Mouse (Mus musculus): ENCODE data around the gene Sema4f. TPM values are rescaled to one million over a fixed set of nuclear protein-coding genes. Genes with fewer than 3 reads are reported as not detected.
A peak's percentile ranks its signal among the peaks of the same experiment; 100 is the strongest.

Sema4f gene
- total and polyA plus RNA-seq, 3 experiments: 0.11 TPM; not detected in 2

DNA sequence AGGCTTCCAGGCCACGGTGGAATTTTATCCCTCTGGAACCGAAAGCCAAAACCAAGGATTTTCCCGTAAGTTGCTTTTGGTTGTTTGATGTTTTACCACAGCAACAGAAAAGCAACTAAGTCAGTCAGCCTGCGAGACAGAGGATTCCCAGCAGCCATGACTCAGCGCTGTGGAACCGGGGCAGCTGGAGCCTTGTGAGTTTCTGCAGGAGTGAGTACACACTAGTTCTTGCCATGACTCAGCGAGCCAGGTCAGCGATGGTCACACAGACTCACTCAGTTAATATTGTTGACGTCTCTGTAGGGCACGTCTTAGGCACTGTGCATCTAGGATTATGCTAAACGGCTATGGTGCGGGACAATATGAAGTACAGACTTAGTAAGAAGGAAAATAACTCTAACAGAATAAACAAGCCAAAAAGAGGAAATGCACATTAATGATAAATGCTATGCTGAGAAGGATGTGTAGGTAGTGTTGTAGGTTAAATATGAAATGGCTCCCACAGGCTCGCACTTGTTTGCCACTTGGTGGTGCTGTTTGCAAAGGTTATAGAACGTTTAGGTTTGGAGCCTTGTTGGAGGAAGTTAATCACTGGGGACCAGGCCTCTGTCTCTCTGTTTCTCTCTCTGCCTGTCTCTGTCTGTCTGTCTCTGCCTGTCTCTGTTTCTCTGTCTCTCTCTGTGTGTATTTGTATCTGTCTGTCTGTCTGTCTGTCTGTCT is 30.3 kb downstream of the Sema4f start:
- Histone ChIP-seq H3K36me3 (replicated peaks) (no peaks in the 10 kb centered on the region), H3K4me3 (ENCODE audit: low read depth, low read length) (no peak overlapping the region), H3K27me3 (ENCODE audit: insufficient read depth, low read length) (peaks cover 16% of the 10 kb centered on the region), H3K4me1 (ENCODE audit: insufficient read depth, low read depth, low read length) (peaks cover 13% of the 10 kb centered on the region), H3K9me3 (replicated peaks) (no peaks in the 10 kb centered on the region)
- TF ChIP-seq GATA2 (IDR thresholded peaks at IDR 0.05; ENCODE audit: borderline replicate concordance, low read depth, low read length): no peak
- TF ChIP-seq GATA1 (IDR thresholded peaks at IDR 0.05; ENCODE audit: borderline replicate concordance, low read length): no peak
- TF ChIP-seq CTCF (IDR thresholded peaks at IDR 0.05; ENCODE audit: low read depth, low read length): peak; percentile 32; the same call in 1 of the 2 replicates
- no peak for TF ChIP-seq TAL1 (conservative IDR thresholded peaks at IDR 0.05; ENCODE audit: low read depth, low read length)
- no peak for TF ChIP-seq POLR2AphosphoS5 (IDR thresholded peaks at IDR 0.05; ENCODE audit: insufficient replicate concordance, low read depth, low read length)
- peak; percentile 74 for ATAC-seq (ENCODE audit: extremely low read depth, insufficient number of reproducible peaks, low FRiP score, poor library complexity, severe bottlenecking)
- DNase-seq (ENCODE audit: low spot score): peak; percentile 22

DNA sequence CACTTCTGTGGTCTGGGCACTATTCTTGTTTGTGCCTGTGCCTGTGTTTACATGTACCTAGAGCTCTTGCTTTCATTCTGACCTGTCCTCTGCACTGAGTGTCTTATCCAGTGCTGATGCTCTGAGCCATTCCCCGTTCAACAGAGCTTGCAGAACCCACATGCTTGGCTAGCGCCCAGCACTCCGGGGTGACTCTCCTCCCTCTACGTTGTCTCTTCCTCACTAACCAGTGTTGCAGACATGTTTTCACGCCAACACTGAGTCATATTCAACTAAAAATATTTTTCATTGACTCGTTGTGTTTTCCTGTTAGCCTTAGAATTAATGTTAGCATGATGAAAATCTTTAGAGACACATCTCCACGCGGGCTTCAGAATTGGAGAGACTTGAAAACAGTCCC is 31.5 kb downstream of the Sema4f start:
- no peak for DNase-seq (ENCODE audit: low spot score)
- H3K4me1 ChIP-seq (ENCODE audit: insufficient read depth, low read depth, low read length): peaks cover 13% of the 10 kb centered on the region
- peaks cover 17% of the 10 kb centered on the region for H3K27me3 ChIP-seq (ENCODE audit: insufficient read depth, low read length)
- TF ChIP-seq POLR2AphosphoS5 (IDR thresholded peaks at IDR 0.05; ENCODE audit: insufficient replicate concordance, low read depth, low read length) (no peak), GATA1 (IDR thresholded peaks at IDR 0.05; ENCODE audit: borderline replicate concordance, low read length) (no peak), TAL1 (conservative IDR thresholded peaks at IDR 0.05; ENCODE audit: low read depth, low read length) (no peak), GATA2 (IDR thresholded peaks at IDR 0.05; ENCODE audit: borderline replicate concordance, low read depth, low read length) (no peak), CTCF (IDR thresholded peaks at IDR 0.05; ENCODE audit: low read depth, low read length) (no peak)
- no peaks in the 10 kb centered on the region for H3K36me3 ChIP-seq (replicated peaks)
- H3K9me3 ChIP-seq (replicated peaks): no peaks in the 10 kb centered on the region
- no peak for ATAC-seq (ENCODE audit: extremely low read depth, insufficient number of reproducible peaks, low FRiP score, poor library complexity, severe bottlenecking)
- no peak overlapping the region for H3K4me3 ChIP-seq (ENCODE audit: low read depth, low read length)

DNA sequence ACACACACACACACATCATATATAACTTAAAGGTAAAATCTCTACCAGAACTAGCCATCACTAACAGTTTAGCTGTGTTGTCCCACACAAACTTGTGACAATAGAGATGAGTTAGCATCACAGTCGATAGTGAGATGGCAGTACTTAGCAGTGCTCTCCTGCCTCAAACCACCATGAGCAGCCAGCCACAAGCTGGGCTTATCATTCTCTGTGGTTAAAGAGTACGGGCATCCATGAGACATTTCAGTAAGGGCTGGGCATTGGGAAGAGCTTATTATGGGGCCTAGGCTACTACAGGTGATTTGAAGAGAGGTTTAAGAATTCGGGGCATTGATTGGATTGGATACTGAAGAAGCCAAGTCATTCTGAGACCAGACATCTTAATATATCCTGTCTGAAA is 32.6 kb downstream of the Sema4f start:
- TF ChIP-seq GATA1 (IDR thresholded peaks at IDR 0.05; ENCODE audit: borderline replicate concordance, low read length): no peak
- TF ChIP-seq GATA2 (IDR thresholded peaks at IDR 0.05; ENCODE audit: borderline replicate concordance, low read depth, low read length): no peak
- TF ChIP-seq POLR2AphosphoS5 (IDR thresholded peaks at IDR 0.05; ENCODE audit: insufficient replicate concordance, low read depth, low read length): no peak
- TF ChIP-seq CTCF (IDR thresholded peaks at IDR 0.05; ENCODE audit: low read depth, low read length): no peak
- no peak for TF ChIP-seq TAL1 (conservative IDR thresholded peaks at IDR 0.05; ENCODE audit: low read depth, low read length)
- Histone ChIP-seq H3K36me3 (replicated peaks) (no peaks in the 10 kb centered on the region), H3K4me1 (ENCODE audit: insufficient read depth, low read depth, low read length) (peaks cover 13% of the 10 kb centered on the region), H3K9me3 (replicated peaks) (no peaks in the 10 kb centered on the region), H3K4me3 (ENCODE audit: low read depth, low read length) (no peak overlapping the region), H3K27me3 (ENCODE audit: insufficient read depth, low read length) (peaks cover 18% of the 10 kb centered on the region)
- no peak for ATAC-seq (ENCODE audit: extremely low read depth, insufficient number of reproducible peaks, low FRiP score, poor library complexity, severe bottlenecking)
- DNase-seq (ENCODE audit: low spot score): no peak

GRCm38 (mm10) chr6:82902559-82902958 is 37.0 kb downstream of the Sema4f start:
- ATAC-seq (ENCODE audit: extremely low read depth, insufficient number of reproducible peaks, low FRiP score, poor library complexity, severe bottlenecking) (peak; percentile 81), DNase-seq (ENCODE audit: low spot score) (no peak)
- Histone ChIP-seq H3K27me3 (ENCODE audit: insufficient read depth, low read length) (peaks cover 26% of the 10 kb centered on the region), H3K4me1 (ENCODE audit: insufficient read depth, low read depth, low read length) (no peaks in the 10 kb centered on the region), H3K9me3 (replicated peaks) (no peaks in the 10 kb centered on the region), H3K4me3 (ENCODE audit: low read depth, low read length) (no peak overlapping the region), H3K36me3 (replicated peaks) (no peaks in the 10 kb centered on the region)
- no peak for TF ChIP-seq POLR2AphosphoS5 (IDR thresholded peaks at IDR 0.05; ENCODE audit: insufficient replicate concordance, low read depth, low read length)
- no peak for TF ChIP-seq TAL1 (conservative IDR thresholded peaks at IDR 0.05; ENCODE audit: low read depth, low read length)
- no peak for TF ChIP-seq GATA2 (IDR thresholded peaks at IDR 0.05; ENCODE audit: borderline replicate concordance, low read depth, low read length)
- TF ChIP-seq GATA1 (IDR thresholded peaks at IDR 0.05; ENCODE audit: borderline replicate concordance, low read length): no peak
- TF ChIP-seq CTCF (IDR thresholded peaks at IDR 0.05; ENCODE audit: low read depth, low read length): no peak

DNA sequence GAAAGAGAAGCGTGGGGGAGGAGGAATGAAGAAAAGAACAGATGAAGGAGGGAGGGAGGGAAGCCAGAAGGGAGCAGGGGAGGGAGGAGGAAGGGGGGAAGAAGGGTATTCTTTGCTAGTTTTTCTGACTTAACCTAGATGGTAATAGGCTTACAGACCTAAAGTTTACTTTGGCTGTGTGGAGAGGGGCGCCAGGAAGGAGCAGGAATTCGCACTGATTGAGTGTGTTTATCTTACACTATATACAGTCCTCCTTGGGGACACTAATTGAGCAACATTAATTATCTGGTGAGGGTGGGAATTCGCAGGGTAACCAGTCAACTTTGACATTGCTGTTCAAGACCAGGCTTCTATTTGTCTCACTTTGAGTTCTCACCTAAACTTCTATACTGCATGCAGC is 40.8 kb downstream of the Sema4f start:
- DNase-seq (ENCODE audit: low spot score) (no peak), ATAC-seq (ENCODE audit: extremely low read depth, insufficient number of reproducible peaks, low FRiP score, poor library complexity, severe bottlenecking) (no peak)
- H3K36me3 ChIP-seq (replicated peaks): no peaks in the 10 kb centered on the region
- H3K4me1 ChIP-seq (ENCODE audit: insufficient read depth, low read depth, low read length): no peaks in the 10 kb centered on the region
- no peak overlapping the region for H3K4me3 ChIP-seq (ENCODE audit: low read depth, low read length)
- no peak for TF ChIP-seq GATA1 (IDR thresholded peaks at IDR 0.05; ENCODE audit: borderline replicate concordance, low read length)
- TF ChIP-seq GATA2 (IDR thresholded peaks at IDR 0.05; ENCODE audit: borderline replicate concordance, low read depth, low read length): no peak
- no peak for TF ChIP-seq TAL1 (conservative IDR thresholded peaks at IDR 0.05; ENCODE audit: low read depth, low read length)
- H3K27me3 ChIP-seq (ENCODE audit: insufficient read depth, low read length): peaks cover 28% of the 10 kb centered on the region
- H3K9me3 ChIP-seq (replicated peaks): no peaks in the 10 kb centered on the region

DNA sequence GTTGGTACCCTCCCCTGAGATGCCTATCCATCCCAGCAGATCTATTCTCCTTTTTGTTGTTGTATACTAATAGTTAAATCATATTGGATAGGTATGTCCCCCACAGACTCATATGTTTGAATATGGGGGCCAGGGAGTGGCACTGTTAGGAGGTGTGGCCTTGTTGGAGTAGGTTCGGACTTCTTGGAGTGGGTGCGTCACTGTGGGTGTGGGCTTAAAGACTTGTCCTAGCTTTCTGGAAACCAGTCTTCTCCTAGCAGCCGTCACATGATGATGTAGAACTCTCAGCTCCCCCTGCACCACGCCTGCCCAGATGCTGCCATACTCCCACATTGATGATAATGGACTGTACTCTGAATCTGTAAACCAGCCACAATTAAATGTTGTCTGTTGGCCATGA is 41.3 kb downstream of the Sema4f start:
- TF ChIP-seq TAL1 (conservative IDR thresholded peaks at IDR 0.05; ENCODE audit: low read depth, low read length) (no peak), CTCF (IDR thresholded peaks at IDR 0.05; ENCODE audit: low read depth, low read length) (no peak), GATA1 (IDR thresholded peaks at IDR 0.05; ENCODE audit: borderline replicate concordance, low read length) (no peak), POLR2AphosphoS5 (IDR thresholded peaks at IDR 0.05; ENCODE audit: insufficient replicate concordance, low read depth, low read length) (no peak), GATA2 (IDR thresholded peaks at IDR 0.05; ENCODE audit: borderline replicate concordance, low read depth, low read length) (no peak)
- H3K9me3 ChIP-seq (replicated peaks): no peaks in the 10 kb centered on the region
- no peak overlapping the region for H3K4me3 ChIP-seq (ENCODE audit: low read depth, low read length)
- ATAC-seq (ENCODE audit: extremely low read depth, insufficient number of reproducible peaks, low FRiP score, poor library complexity, severe bottlenecking) (no peak), DNase-seq (ENCODE audit: low spot score) (no peak)
- no peaks in the 10 kb centered on the region for H3K4me1 ChIP-seq (ENCODE audit: insufficient read depth, low read depth, low read length)
- no peaks in the 10 kb centered on the region for H3K36me3 ChIP-seq (replicated peaks)
- peaks cover 23% of the 10 kb centered on the region for H3K27me3 ChIP-seq (ENCODE audit: insufficient read depth, low read length)
